Mouse (Mus musculus): ENCODE measurements at regions not wholly inside any gene's neighbourhood (a gene's known extent, or its start where the extent isn't known, plus 50 kb on each side); places are given as distances from the start of the nearest gene placed in this dataset.

DNA sequence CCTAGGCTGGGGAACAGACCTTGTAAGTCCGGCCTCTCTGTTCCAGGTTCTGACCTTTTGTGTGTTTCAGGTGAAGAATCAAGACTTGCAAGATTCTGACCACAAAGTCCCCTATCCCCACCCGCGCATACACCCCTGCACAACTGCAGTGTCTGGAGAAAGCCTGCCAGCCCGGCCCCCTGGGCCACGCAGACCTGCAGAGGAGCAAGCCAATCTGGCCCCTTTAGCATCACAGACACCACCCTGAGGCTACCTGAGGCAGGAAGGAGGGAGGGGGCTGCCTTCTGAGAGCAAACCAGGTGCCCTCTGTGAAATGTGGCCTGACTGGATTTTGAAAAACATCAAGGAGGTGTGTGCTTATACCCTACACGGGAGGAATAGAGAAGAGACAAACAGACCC is 213.8 kb upstream of the Spdye4c start:
- 80% methylated on average over 6 of the region's 6 CpGs for WGBS (ENCODE audit: insufficient replicate concordance)
- ATAC-seq, result no peak

DNA sequence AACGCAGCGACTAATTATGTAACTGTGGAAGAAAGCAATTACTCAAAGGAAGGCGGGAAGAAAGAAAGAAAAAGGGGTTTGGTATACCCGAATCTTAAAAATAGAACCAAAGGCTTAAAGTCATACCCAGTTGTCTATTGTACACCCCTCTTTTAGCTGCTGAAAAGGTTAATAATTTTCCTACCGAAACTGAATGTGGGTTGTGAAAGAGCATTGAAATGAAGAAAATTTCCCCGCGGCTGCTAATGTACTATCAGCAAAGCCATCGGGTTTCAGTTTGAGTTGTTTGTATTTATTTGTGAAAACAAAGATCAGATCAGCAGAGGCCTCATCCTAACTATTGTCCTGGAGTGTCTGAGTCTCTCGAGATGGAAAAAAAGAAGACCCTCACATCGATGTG is 213.3 kb upstream of the Spdye4c start:
- DNase-seq (no peak), ATAC-seq (no peak)
- Histone ChIP-seq H3K27me3 (ENCODE audit: insufficient read depth, low read length) (no peaks in the 10 kb centered on the region), H3K9me3 (ENCODE audit: low read length) (no peaks in the 10 kb centered on the region), H3K4me3 (ENCODE audit: low read depth, low read length) (no peak overlapping the region), H3K4me2 (ENCODE audit: low read depth, low read length) (no peak overlapping the region), H3K9ac (replicated peaks) (no peak overlapping the region), H3K27ac (ENCODE audit: low read depth) (no peak overlapping the region), H3K36me3 (replicated peaks; ENCODE audit: insufficient read depth, low read length) (no peaks in the 10 kb centered on the region), H3K4me1 (ENCODE audit: insufficient read depth) (peaks cover 19% of the 10 kb centered on the region)
- TF ChIP-seq CTCF (IDR thresholded peaks at IDR 0.05; ENCODE audit: low read depth) (no peak), EP300 (IDR thresholded peaks at IDR 0.05; ENCODE audit: low read depth) (no peak)
- WGBS (ENCODE audit: insufficient replicate concordance), result 59% methylated on average over 10 of the region's 10 CpGs

More for the DNA sequence above, 213.8 kb upstream of the Spdye4c start:
- no peak overlapping the region for H3K9ac ChIP-seq (replicated peaks)
- no peaks in the 10 kb centered on the region for H3K9me3 ChIP-seq (ENCODE audit: low read length)
- TF ChIP-seq EP300 (IDR thresholded peaks at IDR 0.05; ENCODE audit: low read depth) (no peak), CTCF (IDR thresholded peaks at IDR 0.05; ENCODE audit: low read depth) (no peak)
- H3K4me2 ChIP-seq (ENCODE audit: low read depth, low read length), result no peak overlapping the region
- no peaks in the 10 kb centered on the region for H3K27me3 ChIP-seq (ENCODE audit: insufficient read depth, low read length)
- no peak for DNase-seq
- no peaks in the 10 kb centered on the region for H3K36me3 ChIP-seq (replicated peaks; ENCODE audit: insufficient read depth, low read length)
- no peak overlapping the region for H3K27ac ChIP-seq (ENCODE audit: low read depth)
- H3K4me1 ChIP-seq (ENCODE audit: insufficient read depth), result peaks cover 22% of the 10 kb centered on the region
- H3K4me3 ChIP-seq (ENCODE audit: low read depth, low read length), result no peak overlapping the region

DNA sequence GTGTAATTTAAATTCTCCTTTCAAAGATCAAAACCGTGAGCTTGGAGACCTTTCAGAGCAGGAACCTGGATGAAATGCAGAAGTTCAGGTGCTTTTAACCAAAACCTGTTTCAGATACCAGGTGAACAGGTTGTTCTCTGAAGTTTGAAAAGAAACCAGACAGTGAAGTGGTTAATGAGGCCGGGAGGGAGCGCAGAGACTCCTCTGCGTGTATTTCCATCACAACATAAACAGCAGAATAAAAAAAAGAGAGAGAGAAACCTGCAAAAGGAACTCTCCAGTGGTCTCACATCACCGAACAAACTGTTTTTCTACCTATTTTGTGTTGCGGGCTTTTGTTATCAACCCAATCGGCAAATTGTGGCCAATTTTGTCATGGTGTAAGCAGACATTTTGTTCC is 212.6 kb upstream of the Spdye4c start:
- Histone ChIP-seq H3K4me2 (ENCODE audit: low read depth, low read length) (no peak overlapping the region), H3K9me3 (ENCODE audit: low read length) (no peaks in the 10 kb centered on the region), H3K4me1 (ENCODE audit: insufficient read depth) (peaks cover 13% of the 10 kb centered on the region), H3K36me3 (replicated peaks; ENCODE audit: insufficient read depth, low read length) (no peaks in the 10 kb centered on the region), H3K4me3 (ENCODE audit: low read depth, low read length) (no peak overlapping the region), H3K27me3 (ENCODE audit: insufficient read depth, low read length) (no peaks in the 10 kb centered on the region), H3K27ac (ENCODE audit: low read depth) (no peak overlapping the region), H3K9ac (replicated peaks) (no peak overlapping the region)
- WGBS (ENCODE audit: insufficient replicate concordance), result 62% methylated on average over 7 of the region's 7 CpGs
- DNase-seq, result no peak
- no peak for ATAC-seq
- TF ChIP-seq CTCF (IDR thresholded peaks at IDR 0.05; ENCODE audit: low read depth), result no peak
- no peak for TF ChIP-seq EP300 (IDR thresholded peaks at IDR 0.05; ENCODE audit: low read depth)

DNA sequence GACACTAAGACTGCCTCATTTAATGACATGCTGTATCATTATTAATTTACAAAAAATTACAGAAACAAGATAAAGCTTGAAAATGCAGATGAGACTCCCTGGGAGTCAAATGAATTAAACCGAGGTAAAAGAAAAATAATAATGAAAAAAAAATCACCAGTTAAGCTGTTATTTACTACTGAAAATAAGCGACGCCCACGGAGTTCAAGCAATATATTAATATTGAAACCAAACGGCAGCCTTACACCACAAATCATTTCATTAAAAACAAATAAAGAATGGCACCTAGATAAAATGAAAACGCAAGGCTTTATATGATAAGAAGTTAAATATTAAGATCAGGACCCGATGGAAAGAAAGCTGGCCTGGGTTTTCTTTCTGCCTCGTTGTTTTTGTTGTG is 211.9 kb upstream of the Spdye4c start:
- Histone ChIP-seq H3K36me3 (replicated peaks; ENCODE audit: insufficient read depth, low read length) (no peaks in the 10 kb centered on the region), H3K4me3 (ENCODE audit: low read depth, low read length) (no peak overlapping the region), H3K27ac (ENCODE audit: low read depth) (no peak overlapping the region), H3K27me3 (ENCODE audit: insufficient read depth, low read length) (no peaks in the 10 kb centered on the region), H3K9ac (replicated peaks) (no peak overlapping the region), H3K4me1 (ENCODE audit: insufficient read depth) (peaks cover 6% of the 10 kb centered on the region; the same call in 1 of the 2 replicates), H3K4me2 (ENCODE audit: low read depth, low read length) (no peak overlapping the region), H3K9me3 (ENCODE audit: low read length) (no peaks in the 10 kb centered on the region)
- TF ChIP-seq CTCF (IDR thresholded peaks at IDR 0.05; ENCODE audit: low read depth), result no peak
- no peak for TF ChIP-seq EP300 (IDR thresholded peaks at IDR 0.05; ENCODE audit: low read depth)
- WGBS (ENCODE audit: insufficient replicate concordance), result 64% methylated on average over 8 of the region's 8 CpGs
- ATAC-seq (no peak), DNase-seq (no peak)

DNA sequence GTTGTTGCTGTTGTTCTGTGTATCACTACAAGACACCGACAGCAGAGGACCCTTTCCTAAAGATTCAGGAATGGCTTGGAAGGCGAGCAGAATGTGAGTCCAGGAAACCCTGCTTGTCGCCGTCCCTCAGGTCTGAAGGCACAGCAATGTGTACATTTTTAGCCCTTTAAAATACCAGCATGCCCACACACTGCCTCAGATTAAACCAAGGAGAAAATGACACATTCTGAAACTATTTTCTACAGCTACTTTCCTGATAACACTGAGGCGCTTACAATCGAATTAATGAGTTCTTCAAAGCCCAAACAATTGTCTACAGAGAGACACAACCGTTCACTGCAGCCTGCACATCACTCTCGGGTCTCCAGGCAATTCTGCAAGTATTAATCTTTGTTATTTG is 211.5 kb upstream of the Spdye4c start:
- DNase-seq, result no peak
- no peaks in the 10 kb centered on the region for H3K36me3 ChIP-seq (replicated peaks; ENCODE audit: insufficient read depth, low read length)
- no peak for TF ChIP-seq CTCF (IDR thresholded peaks at IDR 0.05; ENCODE audit: low read depth)
- no peak for TF ChIP-seq EP300 (IDR thresholded peaks at IDR 0.05; ENCODE audit: low read depth)
- no peak overlapping the region for H3K27ac ChIP-seq (ENCODE audit: low read depth)
- no peaks in the 10 kb centered on the region for H3K27me3 ChIP-seq (ENCODE audit: insufficient read depth, low read length)
- peaks cover 2% of the 10 kb centered on the region; the same call in 1 of the 2 replicates for H3K4me1 ChIP-seq (ENCODE audit: insufficient read depth)
- 57% methylated on average over 8 of the region's 8 CpGs for WGBS (ENCODE audit: insufficient replicate concordance)
- no peak for ATAC-seq
- H3K4me3 ChIP-seq (ENCODE audit: low read depth, low read length), result no peak overlapping the region
- no peak overlapping the region for H3K9ac ChIP-seq (replicated peaks)
- H3K9me3 ChIP-seq (ENCODE audit: low read length), result no peaks in the 10 kb centered on the region
- no peak overlapping the region for H3K4me2 ChIP-seq (ENCODE audit: low read depth, low read length)

DNA sequence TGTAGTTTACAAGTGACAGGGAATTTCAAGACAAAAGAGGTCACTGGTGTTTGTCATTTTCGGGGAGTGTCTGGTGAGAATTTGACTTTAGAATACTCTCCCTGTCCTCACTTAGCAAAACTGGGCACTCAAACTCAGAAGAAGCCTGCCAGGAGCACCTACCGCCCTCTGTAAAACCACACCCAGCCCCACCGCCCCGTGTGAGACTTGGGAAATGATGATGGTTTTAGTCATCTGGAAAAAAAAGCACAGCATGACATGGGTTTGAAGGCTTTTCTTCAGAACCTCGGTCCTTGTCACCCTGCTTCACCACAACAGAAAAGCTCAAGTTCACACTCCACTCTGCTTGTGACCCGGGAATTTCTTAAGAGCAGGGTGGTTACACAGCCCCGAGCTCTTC is 210.4 kb upstream of the Spdye4c start:
- H3K27ac ChIP-seq (ENCODE audit: low read depth), result no peak overlapping the region
- H3K36me3 ChIP-seq (replicated peaks; ENCODE audit: insufficient read depth, low read length), result no peaks in the 10 kb centered on the region
- no peaks in the 10 kb centered on the region for H3K4me1 ChIP-seq (ENCODE audit: insufficient read depth)
- TF ChIP-seq EP300 (IDR thresholded peaks at IDR 0.05; ENCODE audit: low read depth), result no peak
- TF ChIP-seq CTCF (IDR thresholded peaks at IDR 0.05; ENCODE audit: low read depth), result no peak
- no peak overlapping the region for H3K9ac ChIP-seq (replicated peaks)
- no peaks in the 10 kb centered on the region for H3K9me3 ChIP-seq (ENCODE audit: low read length)
- H3K27me3 ChIP-seq (ENCODE audit: insufficient read depth, low read length), result no peaks in the 10 kb centered on the region
- DNase-seq, result no peak
- ATAC-seq, result no peak
- no peak overlapping the region for H3K4me2 ChIP-seq (ENCODE audit: low read depth, low read length)
- no peak overlapping the region for H3K4me3 ChIP-seq (ENCODE audit: low read depth, low read length)
- 47% methylated on average over 7 of the region's 7 CpGs for WGBS (ENCODE audit: insufficient replicate concordance)

DNA sequence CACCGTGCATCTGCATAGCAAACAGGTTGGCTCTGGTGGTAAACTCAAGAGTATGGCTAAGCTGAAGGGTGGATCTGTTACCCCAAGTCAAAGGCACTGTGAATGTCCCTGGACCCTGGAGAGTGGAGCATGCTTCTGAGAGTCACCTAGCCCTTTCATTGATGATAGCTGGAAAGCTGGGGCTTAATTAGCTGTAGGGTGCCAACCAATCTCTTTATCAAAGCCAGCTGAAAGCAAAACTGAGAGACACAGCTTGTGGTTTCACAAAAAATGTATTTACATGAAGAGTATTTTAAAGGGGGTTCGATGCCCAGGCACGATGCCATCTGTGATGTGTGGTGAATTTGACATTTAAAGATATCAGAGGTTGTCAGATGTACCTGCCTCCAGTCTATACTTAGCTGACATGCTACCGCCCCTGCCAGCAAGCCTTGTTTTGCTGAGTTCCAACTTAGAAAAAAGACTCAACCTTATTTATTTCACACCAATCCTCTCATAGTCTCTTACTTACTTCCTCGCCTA is 209.3 kb upstream of the Spdye4c start:
- H3K4me3 ChIP-seq (ENCODE audit: low read depth, low read length), result no peak overlapping the region
- no peak overlapping the region for H3K4me2 ChIP-seq (ENCODE audit: low read depth, low read length)
- no peak for TF ChIP-seq EP300 (IDR thresholded peaks at IDR 0.05; ENCODE audit: low read depth)
- no peak for TF ChIP-seq CTCF (IDR thresholded peaks at IDR 0.05; ENCODE audit: low read depth)
- DNase-seq, result no peak
- WGBS (ENCODE audit: insufficient replicate concordance), result 76% methylated on average over 5 of the region's 5 CpGs
- peaks cover 3% of the 10 kb centered on the region for H3K4me1 ChIP-seq (ENCODE audit: insufficient read depth)
- no peaks in the 10 kb centered on the region for H3K36me3 ChIP-seq (replicated peaks; ENCODE audit: insufficient read depth, low read length)
- H3K9ac ChIP-seq (replicated peaks), result no peak overlapping the region
- H3K27ac ChIP-seq (ENCODE audit: low read depth), result no peak overlapping the region
- H3K27me3 ChIP-seq (ENCODE audit: insufficient read depth, low read length), result no peaks in the 10 kb centered on the region
- no peaks in the 10 kb centered on the region for H3K9me3 ChIP-seq (ENCODE audit: low read length)
- no peak for ATAC-seq
